Mouse (Mus musculus) liver, postnatal 0 days (tissue): ENCODE data around the gene Ttc21b. TPM values are rescaled to one million over a fixed set of nuclear protein-coding genes. Genes with fewer than 3 reads are reported as not detected.
"Not testable (repeated sequence)": the region's sequence is repeated elsewhere in the genome, so short reads cannot be mapped to it uniquely, and the experiment has no call there.

Source experiments
- ATAC-seq: fragments of 200-750 bp; cut with Nextera tagmentation; 2 replicates; pipeline ENCODE4 v1.8.0; 2017; ENCODE audit warnings: mild to moderate bottlenecking, moderate library complexity
- DNase-seq: peaks from one replicate; pipeline ENCODE4 v3.0.0-alpha.2; 2016
- H3K27ac ChIP-seq: fragments of 300-500 bp; sonication (generic); 2 replicates; pipeline ENCODE4 v1.5.1; 2014; ENCODE audit warnings: antibody characterized with exemption, moderate library complexity, mild to moderate bottlenecking, low read depth
- H3K27me3 ChIP-seq: fragments of 300-500 bp; sonication (generic); 2 replicates; pipeline ENCODE4 v1.6.1; 2014; ENCODE audit warnings: low read length, control low read depth, mixed read lengths; ENCODE audit not compliant: insufficient read depth
- H3K36me3 ChIP-seq: fragments of 300-500 bp; sonication (generic); replicated peaks from 2 replicates; pipeline ENCODE4 v1.6.1; 2014; ENCODE audit warnings: mild to moderate bottlenecking, control low read depth, low read length, moderate library complexity, mixed read lengths; ENCODE audit not compliant: insufficient read depth
- H3K4me1 ChIP-seq: fragments of 300-500 bp; sonication (generic); 2 replicates; pipeline ENCODE4 v1.6.1; 2014; ENCODE audit warnings: antibody characterized with exemption, mild to moderate bottlenecking, control low read depth; ENCODE audit not compliant: insufficient read depth
- H3K4me2 ChIP-seq: fragments of 300-500 bp; sonication (generic); 2 replicates; pipeline ENCODE4 v1.6.1; 2014; ENCODE audit warnings: low read depth, mild to moderate bottlenecking, low read length, moderate library complexity, mixed read lengths
- H3K4me3 ChIP-seq: fragments of 300-500 bp; sonication (generic); 2 replicates; pipeline ENCODE4 v1.5.1; 2014; ENCODE audit warnings: low read depth, low read length
- H3K9ac ChIP-seq: fragments of 300-500 bp; sonication (generic); replicated peaks from 2 replicates; pipeline ENCODE4 v1.6.1; 2014; ENCODE audit warnings: mild to moderate bottlenecking, moderate library complexity
- H3K9me3 ChIP-seq: fragments of 300-500 bp; sonication (generic); 2 replicates; pipeline ENCODE4 v1.6.1; 2016; ENCODE audit warnings: mild to moderate bottlenecking, control low read depth, low read length, mixed read lengths
- CTCF ChIP-seq: sonication (generic); IDR thresholded peaks from 2 replicates; pipeline ENCODE4 v1.5.1; 2016; ENCODE audit warnings: antibody characterized with exemption, low read depth
- EP300 ChIP-seq: IDR thresholded peaks from 2 replicates; pipeline ENCODE4 v1.6.1; 2016; ENCODE audit warnings: antibody characterized with exemption, low read depth, mild to moderate bottlenecking
- WGBS: fragments of 180-500 bp; shearing (Covaris S2); extraction: QIAGEN DNeasy Blood & Tissue Kit; methylation state at CpG from one replicate; pipeline ENCODE4 v1.1.7; 2014; ENCODE audit not compliant: insufficient replicate concordance; 5-methylcytosine and 5-hydroxymethylcytosine counted together
- polyA plus RNA-seq: library from polyadenylated mRNA; unstranded; fragments of >200 nt; fragmentation: Nextera tagmentation; extraction: Ambion mirVana; gene quantifications from 2 replicates; pipeline ENCODE4 v1.2.1, GENCODE M21; 2015

Gene Ttc21b
- polyA plus RNA-seq, 1 experiment from 2014 or later, result 0.60 TPM

GRCm38 (mm10) chr2:66209875-66210274 is 46.5 kb downstream of the Ttc21b start:
- Histone ChIP-seq H3K9ac (no peak overlapping the region), H3K4me2 (no peak overlapping the region), H3K4me1 (no peaks in the 10 kb centered on the region), H3K36me3 (no peaks in the 10 kb centered on the region), H3K4me3 (no peak overlapping the region), H3K27ac (no peak overlapping the region), H3K9me3 (no peaks in the 10 kb centered on the region), H3K27me3 (no peaks in the 10 kb centered on the region)
- 53% methylated on average over 10 of the region's 10 CpGs for WGBS
- DNase-seq (no peak), ATAC-seq (no peak)
- TF ChIP-seq CTCF (no peak), EP300 (no peak)

GRCm38 (mm10) chr2:66209353-66209752 is 47.1 kb downstream of the Ttc21b start:
- ATAC-seq, result no peak
- Histone ChIP-seq H3K9ac (no peak overlapping the region), H3K4me1 (peaks cover 2% of the 10 kb centered on the region; the same call in 1 of the 2 replicates), H3K27ac (no peak overlapping the region), H3K4me3 (no peak overlapping the region), H3K9me3 (no peaks in the 10 kb centered on the region), H3K36me3 (no peaks in the 10 kb centered on the region), H3K27me3 (no peaks in the 10 kb centered on the region), H3K4me2 (no peak overlapping the region)
- 90% methylated on average over 13 of the region's 13 CpGs for WGBS
- TF ChIP-seq EP300 (no peak), CTCF (no peak)
- no peak for DNase-seq

- Histone ChIP-seq H3K27me3 (no peaks in the 10 kb centered on the region), H3K4me2 (no peak overlapping the region)
- no peak for ATAC-seq
Measured at GRCm38 (mm10) chr2:66206796-66207195, 49.6 kb downstream of the Ttc21b start.

GRCm38 (mm10) chr2:66204218-66204617 is 52.2 kb downstream of the Ttc21b start:
- TF ChIP-seq CTCF (no peak), EP300 (no peak)
- WGBS, result 73% methylated on average over 2 of the region's 2 CpGs
- ATAC-seq, result peak; percentile 41; the same call in 1 of the 2 replicates

More at GRCm38 (mm10) chr2:66206796-66207195, 49.6 kb downstream of the Ttc21b start:
- no peaks in the 10 kb centered on the region for H3K9me3 ChIP-seq
- no peak overlapping the region for H3K27ac ChIP-seq
- no peak overlapping the region for H3K9ac ChIP-seq
- H3K4me1 ChIP-seq, result peaks cover 4% of the 10 kb centered on the region; the same call in 1 of the 2 replicates
- no peak for DNase-seq
- no peak for TF ChIP-seq CTCF
- no peak for TF ChIP-seq EP300
- H3K4me3 ChIP-seq, result no peak overlapping the region
- WGBS, result 61% methylated on average over 2 of the region's 2 CpGs
- H3K36me3 ChIP-seq, result no peaks in the 10 kb centered on the region

GRCm38 (mm10) chr2:66200195-66200594 is 56.2 kb downstream of the Ttc21b start:
- DNase-seq (no peak), ATAC-seq (no peak)
- no peak overlapping the region for H3K4me3 ChIP-seq
- H3K4me1 ChIP-seq, result peaks cover 4% of the 10 kb centered on the region; the same call in 1 of the 2 replicates
- no peaks in the 10 kb centered on the region for H3K27me3 ChIP-seq
- H3K36me3 ChIP-seq, result no peaks in the 10 kb centered on the region
- H3K9ac ChIP-seq, result no peak overlapping the region
- no peak overlapping the region for H3K27ac ChIP-seq
- WGBS, result 26% methylated on average over 3 of the region's 3 CpGs
- TF ChIP-seq CTCF (no peak), EP300 (no peak)
- H3K4me2 ChIP-seq, result no peak overlapping the region
- no peaks in the 10 kb centered on the region for H3K9me3 ChIP-seq

More at GRCm38 (mm10) chr2:66204218-66204617, 52.2 kb downstream of the Ttc21b start:
- Histone ChIP-seq H3K9me3 (no peaks in the 10 kb centered on the region), H3K27me3 (no peaks in the 10 kb centered on the region), H3K36me3 (no peaks in the 10 kb centered on the region), H3K4me3 (no peak overlapping the region), H3K27ac (no peak overlapping the region), H3K9ac (no peak overlapping the region), H3K4me2 (no peak overlapping the region), H3K4me1 (peaks cover 4% of the 10 kb centered on the region; the same call in 1 of the 2 replicates)
- no peak for DNase-seq

GRCm38 (mm10) chr2:66191691-66192100 is 64.7 kb downstream of the Ttc21b start:
- Histone ChIP-seq H3K9ac (no peak overlapping the region), H3K36me3 (no peaks in the 10 kb centered on the region), H3K27ac (no peak overlapping the region), H3K4me3 (no peak overlapping the region), H3K9me3 (no peaks in the 10 kb centered on the region), H3K27me3 (no peaks in the 10 kb centered on the region), H3K4me1 (no peaks in the 10 kb centered on the region), H3K4me2 (no peak overlapping the region)
- ATAC-seq (no peak), DNase-seq (no peak)
- WGBS, result 64% methylated on average over 13 of the region's 13 CpGs
- no peak for TF ChIP-seq EP300
- no peak for TF ChIP-seq CTCF

- no peak overlapping the region for H3K27ac ChIP-seq
- no peaks in the 10 kb centered on the region for H3K36me3 ChIP-seq
- H3K9ac ChIP-seq, result no peak overlapping the region
- no peak overlapping the region for H3K4me3 ChIP-seq
- no peak for ATAC-seq
- H3K4me2 ChIP-seq, result no peak overlapping the region
- H3K9me3 ChIP-seq, result no peaks in the 10 kb centered on the region
- H3K4me1 ChIP-seq, result no peaks in the 10 kb centered on the region
- 86% methylated on average over 5 of the region's 5 CpGs for WGBS
- no peak for DNase-seq
- TF ChIP-seq EP300, result no peak
- no peak for TF ChIP-seq CTCF
- H3K27me3 ChIP-seq, result no peaks in the 10 kb centered on the region
Measured at GRCm38 (mm10) chr2:66190157-66190556, 66.3 kb downstream of the Ttc21b start.

- WGBS, result 91% methylated on average over 12 of the region's 12 CpGs
- not testable (repeated sequence) for H3K9ac ChIP-seq
Measured at GRCm38 (mm10) chr2:66189197-66189596, 67.2 kb downstream of the Ttc21b start.

More at GRCm38 (mm10) chr2:66189197-66189596, 67.2 kb downstream of the Ttc21b start:
- not testable (repeated sequence) for DNase-seq, ATAC-seq, H3K4me1 ChIP-seq, H3K27me3 ChIP-seq, H3K4me2 ChIP-seq, H3K27ac ChIP-seq, H3K36me3 ChIP-seq, H3K9me3 ChIP-seq, H3K4me3 ChIP-seq
